Mouse (Mus musculus): Measurements from ENCODE around the gene Zfp488.

DNA sequence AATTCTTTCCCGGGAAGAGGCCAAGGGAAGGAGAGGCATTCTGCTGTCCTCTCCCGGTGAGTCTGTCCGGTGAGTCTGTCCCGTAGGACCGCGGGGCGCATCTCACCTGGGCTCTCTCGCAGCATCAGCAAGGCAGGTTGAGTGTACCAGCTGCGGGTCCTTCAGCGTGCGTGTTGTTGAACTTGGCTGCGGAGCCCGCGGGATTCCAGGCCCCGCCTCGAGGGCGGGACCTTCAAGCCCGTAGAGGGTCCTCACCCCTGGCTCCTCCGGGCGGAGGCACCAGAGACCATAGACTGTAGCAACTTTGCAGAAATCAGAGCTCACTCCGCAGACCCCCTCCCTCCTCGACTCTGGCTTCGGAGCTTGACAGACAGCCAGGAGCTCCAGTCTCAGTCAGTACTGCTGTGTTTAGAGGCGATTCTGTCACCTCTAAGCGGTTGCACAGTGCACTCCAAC lies at the start of gene Zfp488:
- TF ChIP-seq POLR2A (IDR thresholded peaks at IDR 0.05; ENCODE audit: borderline replicate concordance, low read depth, low read length) (no peak), CTCF (IDR thresholded peaks at IDR 0.05; ENCODE audit: low read depth, low read length) (no peak)
